Mouse (Mus musculus): ENCODE data around the gene Spocd1.

Spocd1 gene

DNA sequence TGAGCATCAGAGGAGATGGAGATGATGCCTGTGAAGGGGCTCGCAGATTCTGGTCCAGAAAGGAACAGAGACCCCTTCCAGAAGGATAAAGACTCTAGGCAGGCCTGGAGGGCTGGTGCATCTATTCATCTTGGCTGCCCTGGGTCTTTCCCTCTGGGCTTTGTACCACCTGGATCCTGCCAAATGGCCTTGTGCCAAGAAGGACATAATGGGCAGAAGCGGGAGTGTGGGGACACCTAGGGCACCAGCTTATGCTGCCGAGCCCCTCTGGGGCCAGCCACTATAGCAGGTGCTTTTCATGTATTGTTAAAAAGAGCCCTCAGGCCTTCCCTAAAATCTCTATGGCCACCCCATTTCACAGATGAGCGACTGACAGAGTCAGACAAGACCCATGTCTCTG is 49.2 kb downstream of the Spocd1 start:
- DNase-seq = no peak

DNA sequence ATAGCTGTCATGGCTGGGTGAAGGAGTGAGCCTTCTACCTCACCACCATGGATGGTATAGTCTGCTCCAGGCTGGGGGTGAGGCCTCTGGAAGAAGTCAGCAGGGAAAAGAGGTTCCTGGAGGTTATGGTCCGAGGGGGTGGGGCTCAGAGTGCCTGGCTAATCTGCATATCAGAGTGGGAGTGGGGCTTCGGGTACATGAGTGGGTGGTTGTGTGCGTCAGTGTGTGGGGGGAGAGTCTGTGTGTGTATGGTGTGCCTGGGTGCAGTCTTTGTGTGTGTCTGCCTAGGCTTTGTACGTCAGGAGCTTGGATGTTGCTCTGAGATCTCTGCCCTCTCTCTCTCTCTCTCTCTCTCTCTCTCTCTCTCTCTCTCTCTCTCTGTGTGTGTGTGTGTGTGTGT is 49.9 kb downstream of the Spocd1 start:
- no peak for DNase-seq

DNA sequence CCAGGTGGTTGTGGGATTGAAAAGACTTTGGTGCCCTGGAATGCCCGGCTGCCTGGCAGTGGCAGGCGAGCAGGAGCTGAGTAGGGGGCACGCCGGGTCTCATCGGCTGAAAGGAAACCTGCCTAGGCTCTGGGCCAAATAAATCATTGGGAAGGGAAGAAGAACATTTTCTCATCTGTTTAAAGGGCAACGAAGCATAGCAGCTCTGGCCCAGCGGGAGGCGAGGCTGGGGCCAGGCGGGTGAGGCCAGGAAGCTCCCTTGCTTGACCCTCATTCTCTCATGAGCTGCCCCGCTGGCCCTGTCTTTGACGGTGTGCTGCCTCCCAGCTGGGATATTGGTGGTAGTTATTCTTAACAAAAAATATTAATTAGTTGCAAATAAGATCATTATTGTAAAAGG is 52.6 kb downstream of the Spocd1 start:
- no peak for DNase-seq

DNA sequence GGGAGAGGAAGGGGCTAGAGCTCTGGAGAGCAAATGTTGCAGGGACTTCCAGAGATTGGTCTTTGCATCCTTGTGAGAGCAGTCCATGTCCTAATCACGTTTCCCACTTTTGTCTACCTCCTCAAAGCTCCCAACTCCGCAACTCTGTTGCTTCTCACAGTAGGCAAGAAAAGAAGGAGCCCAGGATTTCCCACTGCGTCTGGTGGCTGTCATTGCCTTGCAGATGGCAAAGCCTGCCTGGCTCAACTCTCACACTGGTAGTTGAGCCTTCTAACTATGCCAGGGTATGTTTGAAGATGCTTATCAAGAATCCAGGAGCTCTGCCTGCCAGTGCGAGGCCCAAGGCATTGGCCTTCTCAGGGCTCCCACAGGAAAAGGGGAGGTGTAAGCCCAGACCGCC is 54.0 kb downstream of the Spocd1 start:
- DNase-seq = no peak

DNA sequence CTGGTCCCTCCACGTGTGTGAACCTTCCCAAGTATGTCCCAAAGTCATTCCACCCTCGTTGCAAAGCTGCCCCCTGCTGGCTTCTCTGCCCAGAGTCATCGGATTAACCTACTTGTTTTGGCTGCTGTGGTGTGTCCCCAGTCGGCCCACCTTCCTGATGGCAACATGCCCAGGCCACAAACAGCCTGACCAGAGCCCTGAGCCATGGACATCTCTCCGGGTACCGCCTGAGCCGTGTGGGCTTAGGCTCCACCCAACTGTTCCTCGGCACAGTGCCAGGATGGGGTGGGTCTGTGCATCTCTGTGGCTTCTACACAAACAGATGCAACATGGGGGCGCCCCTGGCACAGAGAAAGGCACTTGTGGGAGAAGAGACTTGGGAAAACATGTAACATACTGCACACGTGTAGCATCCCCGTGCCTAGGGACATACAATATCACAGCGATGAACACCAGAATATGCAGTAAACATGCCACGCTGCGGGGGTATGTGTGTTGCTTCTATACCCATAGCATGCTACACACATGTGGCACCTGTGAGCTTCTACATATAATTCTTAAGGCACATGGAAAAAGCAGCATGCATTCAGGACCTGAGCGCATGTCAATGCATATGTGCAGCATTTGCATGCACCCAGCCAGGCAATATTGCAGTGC is 54.8 kb downstream of the Spocd1 start:
- DNase-seq = peak; percentile 97

DNA sequence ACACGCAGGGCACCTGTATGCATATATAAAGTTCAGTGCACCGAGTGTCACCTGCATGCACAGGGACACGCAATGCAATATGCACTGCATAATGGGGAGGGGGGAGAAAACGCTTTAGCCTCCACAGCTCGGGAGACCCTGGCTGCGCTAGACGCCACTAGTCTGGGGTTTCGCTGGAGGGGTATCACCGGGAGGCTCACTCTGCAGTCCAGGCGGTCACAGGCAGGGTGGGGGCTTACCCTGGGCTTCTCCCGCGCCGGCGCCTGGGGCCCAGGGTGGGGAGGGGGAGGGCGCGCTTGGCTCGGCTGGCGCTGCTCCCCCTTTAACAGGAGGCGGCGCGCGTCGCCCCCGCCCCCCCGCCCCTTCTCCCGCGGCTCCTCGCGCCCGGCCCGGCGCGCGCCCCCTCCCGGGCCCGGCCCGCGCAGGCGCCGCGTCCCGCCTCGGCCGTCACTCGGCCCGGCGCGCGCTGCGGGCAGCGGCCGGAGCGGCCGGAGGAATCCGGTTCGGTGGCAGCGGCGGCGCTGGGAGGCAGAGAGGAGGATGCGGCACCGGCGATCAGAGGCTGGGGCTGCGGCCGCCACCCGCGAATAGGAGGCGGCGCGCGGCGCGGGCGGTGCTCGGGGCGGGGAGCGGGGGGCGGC is 55.5 kb downstream of the Spocd1 start, which contains the start of gene Adgrb2:
Gene Adgrb2 (plus strand): TSS at position 450 of the 641 bp plus-strand sequence.
- no peak for DNase-seq

DNA sequence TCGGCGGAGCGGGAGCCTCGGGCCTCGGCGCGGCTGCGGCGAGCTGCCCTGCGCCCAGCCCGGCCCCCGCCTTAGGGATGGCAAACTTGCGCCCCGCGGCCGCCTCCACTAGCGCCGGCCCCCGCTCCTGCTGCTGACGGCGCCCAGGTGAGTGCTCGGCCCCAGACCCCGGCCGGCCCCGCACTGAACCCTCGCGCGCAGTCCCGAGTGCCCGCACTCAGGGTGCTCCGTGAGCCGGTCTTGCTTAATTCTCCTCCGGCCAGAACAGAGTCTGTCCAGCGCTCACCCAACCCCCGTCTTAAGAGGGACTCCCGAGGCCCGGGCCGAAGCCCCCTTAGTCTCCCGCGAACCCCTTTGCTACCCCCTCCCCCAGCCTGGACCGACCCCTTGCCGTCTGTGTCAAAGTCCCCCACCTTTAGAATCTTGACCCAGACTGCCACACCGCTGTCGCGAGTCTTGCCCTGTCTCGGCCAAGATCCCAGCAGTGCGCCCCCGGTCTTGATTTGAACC is 56.2 kb downstream of the Spocd1 start:
- DNase-seq = no peak

DNA sequence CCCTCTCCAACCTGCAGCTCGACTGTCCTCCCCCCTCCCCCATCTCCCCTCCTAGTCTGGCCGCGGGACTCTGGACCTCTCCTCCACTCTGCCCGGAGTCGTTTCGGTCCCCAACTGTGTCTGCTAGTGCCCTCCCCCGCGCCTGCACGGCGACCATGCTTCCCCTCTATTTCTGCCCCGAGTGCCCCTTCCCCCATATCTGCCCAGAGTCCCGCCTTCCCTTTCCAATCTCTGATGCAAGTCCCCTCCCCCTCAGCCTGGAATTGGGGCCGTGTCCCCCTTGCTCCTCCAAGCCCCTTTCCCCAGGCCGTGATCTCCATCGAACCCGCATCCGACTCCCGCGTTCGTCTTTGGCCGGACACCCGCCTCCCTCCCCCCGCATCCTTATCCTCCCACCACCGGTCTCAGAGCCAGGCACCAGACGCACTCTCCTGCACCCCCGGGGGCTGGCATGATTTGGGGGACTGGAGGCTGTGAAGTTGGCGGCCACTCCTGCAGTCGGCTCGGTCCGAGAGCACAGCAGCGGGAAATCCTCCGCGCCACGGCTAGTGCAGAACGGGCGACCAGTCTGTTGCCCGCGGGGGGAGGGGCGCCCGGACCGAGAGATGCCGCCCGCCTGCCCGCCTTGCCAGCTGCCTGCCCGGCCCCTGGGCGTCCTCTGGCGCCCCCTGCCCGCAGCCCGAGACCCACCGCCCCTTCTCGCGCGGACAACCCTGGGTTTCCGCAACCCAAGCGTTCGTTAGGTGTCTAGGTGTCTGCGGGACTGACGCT is 56.8 kb downstream of the Spocd1 start:
- DNase-seq = peak; percentile 94

DNA sequence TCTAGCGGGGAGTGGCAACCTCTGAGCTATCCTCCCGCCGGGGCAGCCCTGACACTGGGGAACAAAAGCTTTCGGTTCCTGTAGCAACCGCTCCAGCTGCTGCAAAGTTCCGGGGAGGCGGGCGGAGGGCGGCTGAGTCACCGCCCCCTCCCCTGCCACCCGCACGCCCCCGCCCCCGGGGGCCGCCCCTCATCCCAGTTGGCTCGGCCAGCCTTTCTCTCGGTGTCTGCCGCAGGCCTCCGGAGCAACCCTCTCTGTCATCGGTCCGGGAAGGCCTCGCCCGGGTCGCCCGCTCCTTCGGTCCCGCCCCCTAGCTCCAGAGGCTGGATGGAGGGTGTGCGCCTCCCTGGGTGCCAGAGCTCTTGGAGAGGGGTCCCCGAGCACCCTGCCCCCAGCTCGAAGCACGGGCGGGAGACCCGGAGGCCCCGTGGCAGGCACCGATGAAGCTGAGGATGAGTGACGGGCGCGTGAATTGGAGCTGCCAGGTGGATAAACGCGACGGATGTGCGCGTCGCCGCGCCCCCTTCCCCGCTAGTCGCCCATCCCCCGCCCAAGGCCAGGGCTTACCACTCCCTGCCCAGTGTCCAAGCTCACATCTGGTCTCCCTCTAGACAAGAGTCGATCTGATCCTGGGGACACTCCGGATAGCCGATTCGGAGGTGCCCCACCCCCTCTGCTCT is 58.9 kb downstream of the Spocd1 start:
- peak; percentile 94 for DNase-seq

DNA sequence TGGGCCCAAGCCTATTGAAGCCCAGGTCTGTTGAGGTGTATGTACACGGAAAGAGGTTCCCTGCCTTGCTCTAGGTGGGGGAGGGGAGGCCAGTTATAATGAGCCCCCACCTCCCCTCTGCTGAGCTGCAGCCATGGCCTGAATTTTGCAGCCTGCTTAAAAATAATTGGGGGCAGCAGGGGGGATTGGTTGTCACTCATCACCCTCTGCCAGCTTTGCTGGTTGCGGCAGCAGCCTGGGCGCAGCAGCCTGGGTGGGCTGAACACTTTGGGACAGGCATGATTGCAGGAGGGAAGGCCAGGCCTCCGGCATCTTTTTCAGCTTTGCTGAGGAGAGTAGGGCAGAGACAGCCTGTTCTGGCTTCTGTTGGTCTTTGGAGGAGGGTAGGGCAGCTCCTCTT is 60.9 kb downstream of the Spocd1 start:
- DNase-seq = no peak

DNA sequence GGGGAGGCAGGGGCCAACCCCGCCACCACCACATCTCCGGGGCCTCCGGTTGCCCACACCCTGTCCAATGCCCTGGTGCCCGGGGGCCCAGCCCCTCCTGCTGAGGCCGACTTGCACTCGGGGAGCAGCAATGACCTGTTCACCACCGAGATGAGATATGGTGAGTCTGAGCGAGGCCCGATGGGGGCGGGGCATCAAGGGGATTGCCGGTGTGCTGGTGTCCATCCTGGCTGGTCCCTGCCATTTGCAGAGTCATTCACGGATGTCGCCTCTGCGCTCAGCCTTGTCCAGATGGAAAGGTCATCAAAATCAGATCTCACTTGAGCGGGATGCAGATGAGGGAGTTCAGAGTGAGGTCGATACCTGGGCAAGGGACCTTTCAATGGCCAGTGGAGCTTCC is 63.7 kb downstream of the Spocd1 start:
- no peak for DNase-seq

DNA sequence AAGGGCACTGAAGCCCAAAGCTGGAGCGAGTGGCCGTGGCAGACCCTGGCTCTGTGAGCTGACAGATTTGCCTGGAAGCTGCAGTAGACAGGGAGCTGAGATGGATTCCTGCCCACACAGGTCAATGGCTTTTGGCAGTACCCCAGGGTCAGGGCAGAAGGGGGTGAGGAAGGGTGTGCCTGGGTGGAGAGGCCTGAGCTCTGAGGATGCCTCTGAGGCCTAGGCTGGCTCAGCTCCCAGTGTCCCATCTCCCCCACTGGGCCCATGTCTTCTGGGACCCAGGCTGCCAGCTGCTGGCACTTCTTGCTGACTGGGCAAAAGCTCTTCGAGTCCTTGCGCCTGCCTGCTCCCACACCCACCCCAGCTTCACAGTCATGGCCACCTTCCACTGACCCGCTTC is 64.2 kb downstream of the Spocd1 start:
- DNase-seq = no peak

DNA sequence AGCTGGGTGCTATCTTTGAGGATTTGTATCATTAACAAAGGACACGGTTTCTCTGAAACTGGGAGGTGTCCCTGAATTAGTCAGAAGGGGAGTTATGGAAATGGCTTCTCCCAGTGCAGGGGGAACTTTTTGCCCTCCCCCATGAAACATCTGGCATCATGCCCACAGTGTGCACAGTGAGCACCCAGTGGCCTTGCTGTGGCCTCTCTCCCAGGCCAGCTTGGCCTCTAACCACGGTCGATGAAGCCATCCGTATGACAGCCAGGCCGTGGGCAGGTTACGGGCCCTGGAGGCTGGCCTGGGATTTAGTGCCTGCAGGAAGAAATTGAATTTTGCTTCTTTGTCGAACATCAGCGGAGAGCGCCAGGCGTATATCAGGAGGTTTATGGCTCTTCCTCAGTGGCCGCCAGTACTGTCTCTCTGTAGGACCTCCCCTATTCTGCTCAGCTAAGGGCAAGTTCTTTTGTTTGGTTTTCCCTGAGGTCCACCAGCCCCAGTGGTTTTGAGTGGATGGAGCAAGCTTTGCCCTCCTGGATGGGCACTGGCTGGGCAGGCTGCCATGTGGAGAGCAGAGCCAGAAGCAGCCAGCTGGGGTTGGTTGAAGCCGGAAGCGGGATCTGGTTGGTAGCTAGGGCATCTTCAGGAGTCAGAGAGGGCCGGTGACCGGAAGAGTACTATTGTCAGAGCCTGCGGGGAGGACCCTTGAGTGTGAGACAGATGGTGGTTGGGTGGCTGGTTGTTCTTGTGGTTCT is 65.1 kb downstream of the Spocd1 start:
- DNase-seq = no peak

DNA sequence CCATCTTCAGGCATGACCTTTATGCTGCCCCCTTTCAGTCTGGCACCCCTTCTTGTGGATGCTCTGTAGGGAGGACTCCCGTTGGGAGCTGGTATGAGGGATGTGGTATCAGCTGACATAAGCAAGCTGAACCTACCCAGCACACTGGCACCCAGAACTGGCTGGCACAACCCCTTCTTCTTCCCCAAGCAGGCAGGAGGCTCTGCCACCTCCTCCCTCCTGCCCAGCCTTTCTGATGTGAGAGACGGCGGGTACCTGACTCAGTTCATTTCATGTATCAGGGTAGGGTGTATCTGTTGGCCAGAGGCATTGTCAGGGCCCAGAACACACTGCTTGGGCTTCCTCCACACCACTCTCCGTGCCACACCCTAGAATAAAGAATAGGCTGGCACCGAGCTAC is 65.7 kb downstream of the Spocd1 start:
- no peak for DNase-seq

DNA sequence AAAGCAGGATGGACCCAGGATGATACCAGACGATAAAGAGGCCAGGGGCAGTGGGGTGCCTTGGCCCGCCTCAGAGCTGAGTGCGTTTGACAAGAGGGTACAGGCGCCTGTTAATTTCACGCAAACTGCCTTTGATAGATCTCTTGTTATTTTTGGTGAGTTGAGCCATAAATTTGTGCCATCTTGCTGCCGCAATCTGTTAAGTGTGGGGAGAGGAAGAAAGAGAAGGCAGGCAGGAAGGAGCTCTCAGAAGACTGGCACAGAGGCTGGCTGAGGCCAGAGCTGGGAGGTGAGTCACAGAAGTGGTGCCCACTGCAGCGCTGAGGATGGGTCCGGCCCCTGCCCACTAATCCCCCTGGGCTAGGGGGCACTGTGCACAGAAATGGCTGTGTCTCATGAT is 66.2 kb downstream of the Spocd1 start:
- DNase-seq = no peak

DNA sequence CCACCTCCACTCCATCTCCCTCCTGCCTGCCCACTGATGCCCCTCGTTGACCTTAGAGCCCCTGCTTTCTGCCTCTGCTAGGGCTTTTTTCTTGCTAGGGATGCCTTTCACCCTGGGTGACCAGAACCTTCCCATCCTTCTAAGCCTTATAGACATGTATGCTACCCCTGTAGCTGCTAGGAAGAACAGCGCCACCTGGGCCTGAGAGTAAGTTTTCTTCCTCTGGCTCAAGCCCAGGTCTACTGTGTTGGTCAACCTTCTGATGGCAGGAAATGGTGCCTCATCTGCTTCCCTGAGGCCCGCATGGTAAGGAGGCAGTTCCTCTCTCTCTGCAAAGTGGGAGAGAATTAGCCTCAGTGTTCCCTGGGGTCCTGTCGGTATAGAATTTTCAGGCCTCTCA is 67.0 kb downstream of the Spocd1 start:
- no peak for DNase-seq

DNA sequence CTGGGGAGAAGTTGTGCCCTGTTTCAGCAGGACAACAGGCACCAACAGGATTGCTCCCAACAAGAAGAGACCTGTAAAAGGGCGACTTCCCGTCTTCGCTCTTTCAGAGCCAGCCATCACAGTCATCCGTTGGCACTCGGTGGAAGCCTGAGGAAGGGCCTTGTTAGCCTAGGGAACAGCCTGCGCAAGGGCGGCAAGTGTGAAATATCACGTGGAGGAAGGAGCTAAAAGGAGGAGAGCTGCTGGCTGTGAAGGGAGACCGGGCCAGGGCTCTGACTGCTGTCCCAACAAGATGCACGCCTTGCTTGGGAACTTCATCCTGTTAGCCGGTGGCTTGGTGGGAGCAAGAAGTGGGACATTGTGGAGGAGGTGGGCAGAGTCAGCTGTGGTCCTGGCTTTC is 69.1 kb downstream of the Spocd1 start:
- no peak for DNase-seq

DNA sequence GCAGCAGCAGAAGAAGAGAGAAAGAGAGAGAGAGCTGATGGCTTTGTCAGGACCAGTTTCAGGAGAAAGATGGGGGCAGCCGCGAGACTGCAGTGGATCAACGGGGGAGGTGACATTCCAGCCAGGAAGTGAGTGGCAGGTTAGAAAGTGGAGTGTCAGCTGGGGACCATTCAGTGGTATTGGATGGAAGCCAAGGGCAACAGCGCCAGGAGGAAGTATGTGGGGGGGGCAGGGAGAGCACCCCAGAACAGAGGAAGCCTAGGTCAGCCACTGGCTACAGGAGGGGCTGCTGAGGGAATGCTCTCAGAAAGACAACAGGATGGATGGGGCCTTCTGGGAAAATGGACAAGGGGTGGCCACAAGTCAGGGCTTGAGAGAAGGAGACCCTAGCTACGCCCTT is 72.7 kb downstream of the Spocd1 start:
- no peak for DNase-seq

DNA sequence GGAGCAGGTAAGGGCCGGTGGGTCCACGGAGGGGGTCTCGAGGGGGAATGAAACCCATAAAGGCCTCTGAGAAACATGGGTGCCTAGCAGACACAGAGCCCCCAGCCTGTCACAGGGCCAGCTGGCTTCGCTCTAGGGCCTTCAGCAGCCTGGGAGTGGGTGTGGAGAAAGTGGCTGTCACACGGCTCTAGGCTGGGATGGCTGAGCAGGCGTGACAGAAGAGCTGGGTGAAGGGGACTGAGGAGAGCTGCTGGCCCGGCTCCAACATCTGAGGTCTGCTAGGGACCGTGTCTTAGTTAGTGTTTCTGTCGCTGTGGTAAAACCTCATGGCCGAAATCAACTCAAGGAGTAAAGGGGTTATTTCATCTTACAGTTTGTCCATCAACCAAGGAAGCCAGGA is 73.1 kb downstream of the Spocd1 start:
- DNase-seq = no peak

DNA sequence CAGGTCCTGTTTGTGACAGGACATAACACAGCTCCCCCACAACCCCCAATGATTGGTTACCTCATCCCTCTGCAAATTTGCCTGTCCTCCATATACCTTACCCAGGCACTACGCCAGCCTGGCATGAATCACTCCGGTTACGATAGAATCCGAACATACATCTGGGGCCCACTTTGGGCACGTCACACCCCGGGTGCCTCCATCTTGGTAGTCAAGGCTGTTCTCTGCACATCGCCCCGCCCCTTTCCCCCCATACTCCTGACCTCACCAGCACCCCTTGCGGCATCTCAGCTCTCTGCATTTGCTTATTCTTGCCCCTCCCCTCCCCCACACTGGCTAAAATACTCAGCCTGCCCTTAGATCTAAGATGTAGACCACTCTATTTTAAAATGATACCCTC is 76.5 kb downstream of the Spocd1 start:
- DNase-seq = no peak

DNA sequence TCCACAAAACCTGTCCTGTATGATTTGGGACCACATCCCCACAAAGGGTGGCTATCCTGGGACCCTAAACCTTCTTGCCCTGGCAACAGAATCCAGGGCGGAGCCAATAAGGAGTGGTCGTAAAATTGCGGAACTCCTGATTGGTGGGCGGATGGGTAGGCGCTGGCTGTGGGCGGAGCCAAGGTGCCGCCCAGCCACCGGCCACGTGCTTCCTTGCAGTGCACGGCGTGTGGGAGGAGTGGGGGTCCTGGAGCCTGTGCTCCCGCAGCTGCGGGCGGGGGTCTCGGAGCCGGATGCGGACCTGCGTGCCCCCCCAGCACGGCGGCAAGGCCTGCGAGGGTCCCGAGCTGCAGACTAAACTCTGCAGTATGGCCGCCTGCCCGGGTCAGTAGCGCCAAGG is 77.5 kb downstream of the Spocd1 start:
- no peak for DNase-seq
